Mouse (Mus musculus) stomach, postnatal 0 days (tissue): ENCODE results near the gene Dyrk1a.

Experiments used
- CTCF ChIP-seq: IDR thresholded peaks from 2 replicates; pipeline ENCODE4 v1.5.1; 2016; ENCODE audit warnings: antibody characterized with exemption, low read depth, mild to moderate bottlenecking, moderate library complexity
- EP300 ChIP-seq: optimal IDR thresholded peaks from 2 replicates; pipeline ENCODE3; 2016; ENCODE audit warnings: antibody characterized with exemption

DNA sequence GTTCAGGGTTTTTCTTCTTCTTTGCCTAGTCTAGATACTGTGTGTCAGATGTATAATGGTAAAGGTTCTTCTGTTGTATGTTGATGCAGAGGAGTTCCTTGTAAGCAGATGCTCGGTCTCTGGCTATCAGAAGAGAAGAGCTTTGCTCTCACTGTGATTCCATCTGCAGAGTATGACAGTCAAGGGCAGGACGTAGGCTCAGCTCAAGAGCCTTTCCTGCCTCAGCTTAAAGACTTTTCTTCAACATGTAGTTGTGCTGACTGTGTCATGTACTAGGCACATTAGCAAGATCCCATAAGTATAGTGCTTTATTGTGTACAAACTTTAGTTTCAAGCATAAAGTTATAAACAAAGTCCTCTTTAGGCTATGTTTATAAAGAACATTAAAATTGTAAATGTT lies 26.8 kb downstream of the Dyrk1a start:
- TF ChIP-seq CTCF: no peak
- no peak for TF ChIP-seq EP300
